14 mouse cellular contexts compared by ENCODE assay signal in genomic region chr12:72365231-72366103, GRCm38 (mm10). TPM values are rescaled to one million over a fixed set of nuclear protein-coding genes. Genes with fewer than 3 reads are reported as not detected.
DNase-seq lines count a peak whose midpoint lies in the region; ATAC-seq lines count a peak whose summit lies in the region.
"Had no signal": no experiment of that assay in that cellular context is flagged by ENCODE, and none has a peak within 500 bp of the region (broad histone marks: within the 10 kb centered on the region; RNA-seq: fewer than 3 reads in every experiment).

No protein-coding gene starts in this region.

- no peak overlapping the region for H3K4me3 ChIP-seq in embryonic facial prominence, embryonic 10.5 days
- no peak overlapping the region for H3K4me3 ChIP-seq in hindbrain, embryonic 12.5 days
- no peak overlapping the region for H3K4me3 ChIP-seq in midbrain, embryonic 15.5 days
- H3K4me3 ChIP-seq: embryonic facial prominence, embryonic 15.5 days had no signal

- peak overlapping the region; percentile 37 for H3K27ac ChIP-seq in embryonic facial prominence, embryonic 10.5 days (replicated peaks)
- H3K27ac ChIP-seq in hindbrain, embryonic 12.5 days = peak overlapping the region; percentile 84
- H3K27ac ChIP-seq in midbrain, embryonic 15.5 days = peak overlapping the region; percentile 60
- H3K27ac ChIP-seq: embryonic facial prominence, embryonic 15.5 days; liver, embryonic 14.5 days had no signal

- no peak overlapping the region for H3K4me2 ChIP-seq in hindbrain, embryonic 12.5 days (replicated peaks)
- H3K4me2 ChIP-seq in midbrain, embryonic 15.5 days = no peak overlapping the region
- H3K4me2 ChIP-seq: embryonic facial prominence, embryonic 15.5 days had no signal

- peak; percentile 86 for ATAC-seq in hindbrain, embryonic 12.5 days (ENCODE audit: low FRiP score)
- ATAC-seq in midbrain, embryonic 15.5 days (replicated peaks) = peak; percentile 70; the same call in 1 of the 2 replicates
- no peak for ATAC-seq in megakaryocyte-erythroid progenitor cell, adult 5-6 weeks (replicated peaks; ENCODE audit: low FRiP score, low TSS enrichment, poor library complexity, severe bottlenecking)
- ATAC-seq: intestine, embryonic 16.5 days had no signal

- peak; percentile 34 for DNase-seq in embryo, embryonic 10.5 days (ENCODE audit: low spot score)
- no peak for DNase-seq in embryo, embryonic 10 days (ENCODE audit: low spot score)
- DNase-seq in embryonic facial prominence, embryonic 10.5 days (ENCODE audit: low spot score) = no peak
- DNase-seq in layer of hippocampus, postnatal 10 days (ENCODE audit: low spot score in 2 of 2) = no peak
- DNase-seq in spleen, adult 18-20 months = no peak
- DNase-seq: cerebellum, adult 8-10 months; gastrocnemius, postnatal 14 days; retina, postnatal 1 day had no signal

- no peaks in the 10 kb centered on the region for H3K36me3 ChIP-seq in embryonic facial prominence, embryonic 10.5 days (replicated peaks)
- H3K36me3 ChIP-seq in hindbrain, embryonic 12.5 days = no peaks in the 10 kb centered on the region
- H3K36me3 ChIP-seq in midbrain, embryonic 15.5 days (replicated peaks) = no peaks in the 10 kb centered on the region
- H3K36me3 ChIP-seq: embryonic facial prominence, embryonic 15.5 days had no signal

- H3K9me3 ChIP-seq in embryonic facial prominence, embryonic 10.5 days = no peaks in the 10 kb centered on the region
- no peaks in the 10 kb centered on the region for H3K9me3 ChIP-seq in hindbrain, embryonic 12.5 days (replicated peaks)
- no peaks in the 10 kb centered on the region for H3K9me3 ChIP-seq in midbrain, embryonic 15.5 days
- H3K9me3 ChIP-seq: embryonic facial prominence, embryonic 15.5 days had no signal

- 75% methylated on average over 12 of the region's 12 CpGs for WGBS in embryonic facial prominence, embryonic 10.5 days
- 38% methylated on average over 12 of the region's 12 CpGs for WGBS in hindbrain, embryonic 12.5 days
- 31% methylated on average over 12 of the region's 12 CpGs for WGBS in midbrain, embryonic 15.5 days

- no peaks in the 10 kb centered on the region for H3K27me3 ChIP-seq in embryonic facial prominence, embryonic 10.5 days (replicated peaks; ENCODE audit: low read depth, poor library complexity, severe bottlenecking)
- H3K27me3 ChIP-seq in hindbrain, embryonic 12.5 days = no peaks in the 10 kb centered on the region
- no peaks in the 10 kb centered on the region for H3K27me3 ChIP-seq in midbrain, embryonic 15.5 days (replicated peaks)
- H3K27me3 ChIP-seq: embryonic facial prominence, embryonic 15.5 days had no signal

- H3K9ac ChIP-seq in hindbrain, embryonic 12.5 days = no peak overlapping the region
- H3K9ac ChIP-seq in midbrain, embryonic 15.5 days = no peak overlapping the region
- H3K9ac ChIP-seq: embryonic facial prominence, embryonic 15.5 days; liver, embryonic 14.5 days had no signal

- peaks cover 20% of the 10 kb centered on the region for H3K4me1 ChIP-seq in embryonic facial prominence, embryonic 10.5 days
- H3K4me1 ChIP-seq in hindbrain, embryonic 12.5 days = peaks cover 36% of the 10 kb centered on the region
- H3K4me1 ChIP-seq in midbrain, embryonic 15.5 days = peaks cover 24% of the 10 kb centered on the region
- H3K4me1 ChIP-seq: embryonic facial prominence, embryonic 15.5 days had no signal

RNA-seq across cellular contexts. Expression of gene Rtn1, which starts 43.4 kb away (rescaled TPM):
- 77.7 and 80.8 TPM in 2 replicates for polyA plus RNA-seq in embryonic facial prominence, embryonic 10.5 days (2016; fragmentation: Nextera tagmentation; extraction: Ambion mirVana)
- 892 and 927 TPM in 2 replicates for polyA plus RNA-seq in hindbrain, embryonic 12.5 days (2016; fragmentation: Nextera tagmentation; extraction: Ambion mirVana)
- polyA plus RNA-seq in midbrain, embryonic 15.5 days (2015; fragmentation: Nextera tagmentation; extraction: Ambion mirVana) = 3,115 and 3,141 TPM in 2 replicates
- total RNA-seq in layer of hippocampus, postnatal 10 days (2021) = 1,000 to 10,000 TPM; 1,519 to 1,613 TPM
- total RNA-seq in megakaryocyte-erythroid progenitor cell, adult 5-6 weeks (2014; fragmentation: Nextera tagmentation) = not detected in 2 replicates
- total RNA-seq in megakaryocyte-erythroid progenitor cell, adult 5-6 weeks (2017) = not detected in 2 replicates

Comparison
In these comparisons a context has a peak if more than half of its experiments do, and no peak if none do; other contexts are left out.
1. RNA of gene Rtn1, which starts 43.4 kb away (polyA plus RNA-seq): 3,115 to 3,141 TPM in midbrain, embryonic 15.5 days and 892 to 927 TPM in hindbrain, embryonic 12.5 days; 77.7 to 80.8 TPM in embryonic facial prominence, embryonic 10.5 days; every median in the first group is over 10 times any median in the second.
2. Peak in every context shown above with its lines, with median percentiles within 50 percentile points of each other: H3K27ac ChIP-seq.